Mouse (Mus musculus) CH12F3 (cell line): ENCODE measurements around the gene Socs7.

Experiments used
- in situ Hi-C: fragments of 300-500 bp; cut with MboI; formaldehyde crosslinking; loops from 2 replicates; pipeline ENCODE4 v1.14.3; 2020; ENCODE audit warnings: low sequenced_read_pairs

The Socs7 gene

GRCm38 (mm10) chr11:97441036-97441657 lies 78.8 kb downstream of the Socs7 start:
- in situ Hi-C loops = no loop called here

GRCm38 (mm10) chr11:97441658-97442125 lies 79.3 kb downstream of the Socs7 start:
- in situ Hi-C loops = no loop called here

GRCm38 (mm10) chr11:97442891-97443675 lies 80.7 kb downstream of the Socs7 start:
- in situ Hi-C loops = no loop called here

GRCm38 (mm10) chr11:97445596-97445995 lies 83.2 kb downstream of the Socs7 start:
- in situ Hi-C loops = no loop called here

- in situ Hi-C loops = no loop called here
Observed at GRCm38 (mm10) chr11:97445999-97446511, 83.7 kb downstream of the Socs7 start.

GRCm38 (mm10) chr11:97447979-97448378 lies 85.6 kb downstream of the Socs7 start:
- in situ Hi-C loops = no loop called here
